Mouse (Mus musculus) Muller cell, postnatal 12 days (primary cell): ENCODE measurements around the gene Slc22a15.

Experiments used
- DNase-seq: peaks from one replicate; pipeline ENCODE4 v3.0.0-alpha.2; 2015; ENCODE audit errors: inconsistent ontology term

Slc22a15 gene

DNA sequence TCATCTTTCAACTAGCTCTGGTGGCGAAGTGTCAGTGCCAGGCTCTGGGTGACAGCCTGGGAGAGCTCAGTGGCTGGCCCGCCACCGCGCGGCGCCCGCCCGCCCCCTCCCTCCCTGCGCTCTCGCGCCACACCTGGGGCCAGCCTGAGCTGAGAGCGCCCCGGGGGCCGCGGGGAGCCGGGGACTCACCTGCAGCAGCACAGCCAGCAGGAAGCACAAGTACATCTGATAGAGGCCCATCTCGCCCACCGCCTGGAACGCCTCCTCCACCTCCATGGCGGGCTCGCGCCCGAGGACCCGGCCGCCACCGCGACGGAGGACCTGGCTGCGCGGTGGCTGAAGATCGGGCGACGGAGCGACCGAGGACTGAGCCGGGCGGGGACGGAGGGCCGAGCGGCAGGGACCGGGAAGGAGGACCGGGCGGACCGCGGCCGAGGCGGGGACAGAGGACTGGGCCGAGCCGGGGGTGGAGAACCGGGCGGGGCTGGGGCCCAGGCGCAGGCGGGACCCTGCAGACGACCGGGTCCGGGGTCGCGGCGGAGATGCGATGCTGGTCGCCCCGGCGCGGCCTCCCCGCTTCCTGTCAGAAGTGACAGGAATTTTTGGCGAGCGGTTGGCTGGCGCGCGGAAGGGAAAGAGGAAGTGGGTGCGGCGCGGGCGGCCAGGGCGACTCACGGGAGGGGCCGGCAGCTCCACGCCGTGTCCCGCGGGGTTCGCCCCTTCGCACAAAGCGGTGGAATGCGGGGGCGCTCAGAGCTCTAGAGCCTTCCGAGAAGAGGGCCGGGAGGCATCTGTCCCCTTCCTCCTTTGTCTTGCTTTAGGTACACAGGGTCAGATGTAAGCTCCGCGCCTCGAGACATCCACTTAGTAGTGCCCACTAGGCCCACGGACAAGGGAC lies at the start of gene Slc22a15:
TSS of gene Slc22a15 (minus strand) at position 611 of the 898 bp plus-strand sequence.
- peak; percentile 83 for DNase-seq

DNA sequence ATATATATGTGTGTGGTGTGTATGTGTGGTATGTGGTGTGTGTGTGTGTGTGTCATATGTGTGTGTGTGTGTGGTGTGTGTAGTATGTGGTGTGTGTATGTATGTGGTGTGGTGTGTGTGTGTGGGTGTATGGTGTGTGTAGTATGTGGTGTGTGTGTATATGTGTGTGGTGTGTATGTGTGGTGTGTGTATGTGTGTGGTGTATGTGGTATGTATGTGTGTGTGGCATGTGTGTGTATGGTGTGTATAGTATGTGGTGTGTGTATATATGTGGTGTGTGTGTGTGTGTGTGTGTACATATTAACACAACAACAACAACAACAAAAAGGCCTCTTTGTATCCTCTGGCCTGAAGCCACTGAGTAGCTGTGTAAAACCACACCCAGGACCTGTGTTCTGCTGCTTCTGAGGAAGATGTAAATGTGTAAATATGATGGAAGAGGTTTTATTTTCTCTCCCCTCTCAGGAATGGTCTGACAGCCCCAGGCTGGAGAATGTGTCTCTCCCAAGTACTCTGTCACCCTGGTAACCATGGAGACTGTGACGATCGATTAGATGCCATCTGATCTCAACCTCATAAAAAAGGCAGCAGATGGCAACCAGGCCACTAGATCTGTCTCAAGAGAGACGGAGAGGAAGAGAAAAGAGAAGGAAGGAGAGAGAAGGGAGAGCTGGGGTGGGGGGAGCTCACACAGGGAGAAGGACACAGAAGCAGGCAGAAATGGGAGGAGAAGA lies 42.7 kb upstream of the Slc22a15 start:
- DNase-seq = no peak

DNA sequence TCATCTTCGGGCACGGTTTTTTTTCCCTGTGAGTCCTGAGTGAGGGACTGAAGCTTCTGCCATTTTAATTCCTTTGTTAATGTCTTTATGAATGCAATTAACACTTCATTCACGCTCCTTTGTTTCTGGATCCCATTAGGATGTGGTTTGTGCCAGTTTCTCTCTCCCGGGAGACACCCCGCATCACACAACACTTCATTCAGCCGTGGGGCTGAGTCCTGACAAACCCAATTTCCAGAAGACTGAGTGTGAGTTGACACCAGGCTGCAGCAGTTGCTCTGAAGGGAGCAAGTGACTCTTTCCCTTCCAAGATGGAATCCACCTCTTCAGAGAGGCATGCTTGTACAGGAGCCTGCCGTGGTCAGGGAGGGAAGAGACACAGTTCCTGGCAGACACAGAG lies 40.1 kb upstream of the Slc22a15 start:
- DNase-seq = peak; percentile 24

DNA sequence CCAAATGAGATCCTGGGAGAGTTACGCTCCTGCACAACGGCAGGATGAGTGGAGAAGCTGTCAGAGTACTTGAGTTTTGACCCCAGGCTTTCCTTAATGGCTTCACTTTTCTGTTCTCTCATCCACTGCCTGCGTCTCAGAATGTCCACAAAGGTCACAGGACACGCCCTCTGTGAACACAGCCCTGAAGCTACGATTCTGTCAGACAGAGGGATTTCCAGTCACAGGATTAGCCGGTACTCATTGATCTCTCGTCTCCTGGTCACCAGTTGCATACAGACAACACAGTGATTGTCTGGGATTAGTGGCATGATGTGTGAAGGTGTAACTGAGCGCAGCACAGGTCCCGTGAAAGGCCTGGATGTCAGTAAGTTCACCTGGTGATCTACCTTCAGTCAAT lies 39.2 kb upstream of the Slc22a15 start:
- no peak for DNase-seq

DNA sequence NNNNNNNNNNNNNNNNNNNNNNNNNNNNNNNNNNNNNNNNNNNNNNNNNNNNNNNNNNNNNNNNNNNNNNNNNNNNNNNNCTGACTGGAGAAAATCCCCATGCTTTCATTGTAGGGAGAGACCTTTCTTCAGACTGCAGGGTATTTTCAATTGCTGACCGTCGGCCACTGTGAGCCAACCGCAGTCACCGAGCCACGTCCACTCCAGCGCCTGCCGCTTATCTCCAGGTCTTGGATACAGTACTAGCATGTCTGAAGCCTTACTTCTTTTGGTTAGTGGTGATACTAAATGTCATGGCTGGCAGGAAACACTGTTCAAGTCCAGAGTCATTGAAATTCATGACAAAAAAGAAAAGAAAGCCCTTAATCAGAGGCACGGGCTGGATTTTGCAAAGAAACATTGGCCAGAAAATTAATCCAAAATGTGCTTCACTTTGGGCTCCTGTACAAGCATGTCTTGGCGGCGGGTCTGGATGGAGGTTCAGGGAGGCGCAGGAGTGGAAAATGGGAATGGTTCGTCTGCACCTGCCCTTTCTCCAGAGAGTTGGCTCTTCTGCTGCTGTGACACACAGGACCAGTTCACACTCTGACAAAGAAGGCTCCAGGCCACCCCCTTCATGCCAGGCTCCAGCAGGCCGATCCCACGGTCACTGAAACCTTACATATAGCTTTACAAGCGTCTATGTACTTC lies 37.0 kb upstream of the Slc22a15 start:
- no peak for DNase-seq

DNA sequence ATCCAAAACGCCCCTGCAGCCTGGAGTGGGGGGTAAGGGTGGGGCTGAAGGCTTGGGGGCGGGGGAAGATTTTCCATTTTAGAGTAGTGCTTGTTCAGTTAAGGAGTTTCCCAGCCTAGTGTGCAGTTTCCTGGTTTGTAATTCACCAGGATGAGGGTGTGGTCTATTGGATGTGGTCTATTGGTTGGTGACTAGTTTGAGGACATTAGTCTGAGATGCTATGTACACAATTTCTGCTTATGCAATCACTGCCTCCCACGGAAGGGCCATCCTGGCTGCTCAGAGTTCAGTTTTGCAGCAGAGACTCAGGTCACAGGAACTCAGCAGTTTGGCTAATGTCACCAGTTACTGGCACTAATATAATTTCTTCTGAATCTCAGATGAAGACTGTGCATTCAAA lies 33.8 kb upstream of the Slc22a15 start:
- no peak for DNase-seq

DNA sequence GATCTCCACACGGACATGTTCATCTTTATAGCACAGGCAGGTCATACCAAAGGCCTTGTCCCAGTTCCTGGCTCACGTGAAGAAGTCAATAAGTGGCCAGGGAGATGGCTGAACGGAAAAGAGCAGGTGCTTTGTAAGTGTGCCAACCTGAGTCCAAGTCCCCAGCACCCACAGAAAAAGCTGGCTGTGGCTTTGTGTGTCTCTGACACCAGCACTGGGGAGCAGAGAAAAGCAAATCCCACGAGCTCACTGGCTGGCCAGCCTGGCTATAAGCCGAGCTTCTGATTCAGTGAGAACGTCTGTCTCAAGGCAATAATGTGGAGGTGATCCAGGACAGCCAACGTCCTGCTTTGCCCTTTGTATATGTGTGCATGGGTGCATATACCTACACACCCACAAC lies 29.3 kb upstream of the Slc22a15 start:
- no peak for DNase-seq

DNA sequence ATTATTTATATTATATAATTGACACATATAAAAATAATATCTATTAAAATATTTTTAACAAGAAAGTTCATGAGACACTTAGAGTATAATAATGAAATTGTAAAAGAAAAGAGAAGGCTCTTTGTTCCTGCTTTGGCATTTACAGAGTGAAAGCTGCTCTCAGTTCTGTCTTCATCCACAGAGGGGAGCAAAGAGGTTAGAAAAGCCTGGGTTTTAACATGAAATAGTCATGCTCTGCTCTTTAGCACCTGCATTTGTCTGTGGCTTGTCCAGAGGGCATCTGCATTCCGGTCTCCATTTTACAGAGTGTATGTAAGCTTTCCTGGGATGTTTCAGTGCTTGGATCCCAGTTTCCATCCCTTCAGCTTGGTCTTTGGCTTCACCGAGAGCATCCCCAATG lies 28.3 kb upstream of the Slc22a15 start:
- no peak for DNase-seq

DNA sequence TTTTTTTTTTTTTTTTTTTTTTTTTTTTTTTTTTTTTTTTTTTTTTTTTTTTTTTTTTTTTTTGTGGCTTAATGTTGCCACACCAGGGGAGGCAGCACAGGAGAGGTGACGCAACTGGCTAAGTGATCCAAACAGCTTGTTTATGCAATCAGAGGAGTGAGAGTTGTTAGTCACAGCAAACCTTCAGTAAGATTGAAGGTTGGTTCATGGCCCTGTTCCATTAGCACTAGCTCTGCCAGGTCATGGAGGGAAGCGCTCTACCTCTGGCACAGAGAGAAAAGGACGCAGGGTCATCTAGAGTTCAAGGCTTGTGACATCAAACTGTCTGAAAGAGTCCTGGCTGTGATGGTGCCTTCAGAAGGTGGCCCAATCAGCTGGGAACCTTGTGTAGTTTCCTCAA lies 24.3 kb upstream of the Slc22a15 start:
- DNase-seq = peak; percentile 68

DNA sequence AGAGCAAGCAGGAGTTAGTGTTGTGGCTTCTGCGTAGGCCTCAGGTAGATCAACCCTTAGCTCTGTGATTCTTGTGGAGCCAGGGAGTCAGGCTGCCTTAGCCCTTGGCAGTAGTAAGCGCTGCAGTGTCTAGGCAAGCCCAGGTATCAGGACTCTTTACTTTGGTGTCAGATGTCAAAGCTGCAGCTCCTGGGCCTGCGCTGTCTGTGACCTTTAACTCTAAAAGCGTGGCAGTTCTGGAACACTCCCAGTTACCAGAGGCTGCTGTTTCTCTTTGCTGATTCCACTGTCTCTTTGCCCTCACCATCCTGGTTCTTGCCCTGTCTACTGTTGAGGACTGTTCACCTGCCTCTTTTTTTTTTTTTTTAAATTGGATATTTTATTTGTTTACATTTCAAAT lies 23.0 kb upstream of the Slc22a15 start:
- DNase-seq = no peak

DNA sequence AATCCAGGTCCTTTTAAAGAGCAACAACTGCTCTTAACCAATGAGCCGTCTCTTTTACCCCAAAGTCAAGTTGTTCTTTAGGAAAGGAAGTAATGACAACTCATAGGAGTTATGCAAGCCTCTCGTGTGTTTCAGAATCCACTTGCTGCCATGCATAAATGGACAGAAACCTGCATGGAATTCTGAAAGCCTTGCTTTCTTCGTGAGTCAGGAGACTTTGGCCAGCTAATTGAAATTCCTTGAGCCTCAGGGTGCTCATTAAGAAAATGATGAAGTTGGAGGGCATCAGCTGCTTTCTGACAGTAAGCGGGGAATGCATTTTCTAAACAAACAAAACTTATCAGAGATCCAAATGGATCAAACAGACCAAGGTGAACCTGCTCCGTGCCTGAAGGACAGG lies 21.0 kb upstream of the Slc22a15 start:
- peak; percentile 72 for DNase-seq

DNA sequence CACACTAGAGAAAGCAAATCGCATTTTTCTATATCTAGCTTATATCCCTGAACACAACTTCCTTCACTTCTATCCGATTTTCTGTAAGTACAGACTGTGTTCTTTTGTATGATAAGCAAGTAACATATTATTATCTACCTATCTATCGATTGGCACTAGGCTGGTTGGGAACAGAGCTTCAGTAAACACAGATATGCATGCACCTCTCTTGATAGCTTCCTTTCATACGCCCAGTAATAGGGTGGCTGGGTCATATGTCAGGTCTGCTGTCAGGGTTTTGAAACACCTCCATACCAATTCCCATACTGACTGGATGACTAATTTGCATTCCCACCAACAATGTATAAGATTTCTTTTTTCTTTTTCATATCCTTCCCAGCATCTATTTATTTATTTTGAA lies 16.2 kb upstream of the Slc22a15 start:
- no peak for DNase-seq

DNA sequence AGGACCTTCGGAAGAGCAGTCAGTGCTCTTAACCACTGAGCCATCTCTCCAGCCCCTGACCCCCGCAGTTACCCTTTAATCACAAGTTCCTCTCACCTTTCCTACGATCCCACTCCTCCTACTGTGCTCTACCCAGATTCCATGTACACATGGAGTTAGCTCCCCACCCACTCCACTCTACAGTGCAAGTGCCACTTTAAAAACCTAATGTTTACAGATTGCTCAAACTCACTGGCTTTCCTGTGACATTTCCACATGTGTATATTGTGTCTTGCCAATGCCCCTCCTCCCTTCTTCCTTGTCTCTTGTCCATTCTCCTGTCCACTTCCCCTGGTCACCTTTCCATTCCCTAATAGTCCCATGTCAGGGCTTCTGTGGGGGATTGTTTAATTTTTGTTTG lies 15.6 kb upstream of the Slc22a15 start:
- DNase-seq = no peak

DNA sequence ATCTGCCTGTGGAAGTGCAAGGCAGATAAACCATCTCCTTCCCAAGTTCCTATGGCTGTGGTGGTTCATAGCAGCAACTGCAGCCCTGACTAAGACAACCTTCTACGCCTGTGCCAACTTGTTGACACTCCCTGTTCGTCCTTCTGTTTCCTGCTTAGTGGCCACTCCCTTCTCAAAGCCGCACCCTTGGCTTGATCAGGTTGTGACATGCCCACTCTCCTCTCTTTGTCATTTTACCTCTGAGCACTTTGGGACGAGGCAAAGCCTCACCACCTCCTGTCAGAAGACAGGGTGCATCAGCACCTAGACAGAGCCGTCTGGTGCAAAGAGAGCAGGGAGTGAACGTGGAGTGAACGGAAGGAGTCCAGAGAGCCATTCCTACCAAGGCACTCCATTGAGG lies 14.9 kb upstream of the Slc22a15 start:
- no peak for DNase-seq

DNA sequence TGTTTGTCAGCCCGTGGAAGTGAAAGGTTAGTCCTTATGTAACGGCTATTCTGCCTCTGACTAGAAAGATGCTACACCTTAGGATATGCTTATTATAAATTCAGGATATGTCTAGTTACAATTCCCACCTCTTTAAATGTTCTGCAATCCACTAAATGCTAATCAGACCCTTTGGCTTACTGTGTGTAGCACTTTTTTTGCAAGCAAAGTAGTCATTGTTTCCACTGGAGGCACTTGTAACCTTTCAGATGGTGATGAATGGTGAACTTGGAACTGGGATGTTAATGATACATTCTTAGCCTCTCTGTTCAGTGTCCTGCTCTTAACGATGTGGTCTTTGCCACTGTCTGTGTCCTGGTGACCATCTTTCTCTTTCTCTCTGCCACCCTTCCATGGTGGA lies 12.1 kb upstream of the Slc22a15 start:
- DNase-seq = peak; percentile 19

DNA sequence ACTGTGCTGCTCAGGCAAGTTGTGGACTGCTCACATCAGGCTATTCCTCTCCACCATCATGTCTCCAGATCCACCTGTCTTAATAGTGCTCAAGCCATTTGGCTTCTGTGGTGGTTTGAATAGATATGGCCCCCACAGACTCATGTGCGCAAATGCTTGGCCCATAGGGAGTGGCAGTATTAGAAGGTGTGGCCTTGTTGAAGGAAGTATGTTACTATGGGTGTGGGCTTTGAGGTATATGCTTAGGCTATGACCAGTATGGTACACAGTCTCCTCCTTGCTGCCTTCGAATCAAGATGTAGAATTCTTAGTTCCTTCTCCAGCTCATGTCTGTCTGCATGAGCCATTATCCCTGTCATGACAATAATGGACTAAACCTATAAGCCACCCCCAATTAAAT lies 9.6 kb upstream of the Slc22a15 start:
- DNase-seq = no peak

DNA sequence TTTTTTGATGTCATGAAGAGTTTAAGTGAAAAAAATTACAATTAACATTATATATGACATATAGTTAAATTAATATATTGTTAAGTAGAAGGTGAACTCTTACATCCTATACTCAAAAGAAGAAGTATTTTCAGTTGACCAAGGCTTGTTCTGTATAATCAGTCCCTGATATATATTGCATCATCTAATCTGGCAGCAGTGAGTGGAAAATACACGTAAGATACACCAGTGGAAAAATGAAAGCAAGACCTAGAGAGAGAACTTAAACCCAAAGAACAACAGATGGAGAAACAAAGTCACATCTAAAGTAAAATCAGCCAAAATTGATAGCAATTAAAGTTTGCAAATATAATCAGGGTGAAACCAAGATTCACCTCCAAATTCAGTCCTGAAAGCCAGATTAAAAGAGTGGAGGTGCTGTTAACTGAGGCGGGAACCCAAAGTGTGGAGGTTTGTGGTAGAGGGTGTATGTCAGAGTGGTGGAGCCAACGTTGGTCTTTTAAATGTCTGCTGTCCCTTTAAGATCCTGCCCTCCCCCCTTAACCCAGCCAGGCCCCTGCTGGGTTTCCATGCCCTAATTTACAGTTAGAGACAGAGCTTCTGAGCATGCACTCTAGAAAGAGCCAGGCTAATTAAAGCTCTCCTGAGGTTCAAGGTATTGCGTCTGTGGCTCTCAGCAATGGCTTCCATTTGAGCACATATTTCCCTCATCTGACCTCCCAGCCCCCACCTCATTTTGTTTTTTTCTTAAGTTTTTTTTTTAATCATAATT lies 5.0 kb upstream of the Slc22a15 start:
- peak; percentile 12 for DNase-seq

DNA sequence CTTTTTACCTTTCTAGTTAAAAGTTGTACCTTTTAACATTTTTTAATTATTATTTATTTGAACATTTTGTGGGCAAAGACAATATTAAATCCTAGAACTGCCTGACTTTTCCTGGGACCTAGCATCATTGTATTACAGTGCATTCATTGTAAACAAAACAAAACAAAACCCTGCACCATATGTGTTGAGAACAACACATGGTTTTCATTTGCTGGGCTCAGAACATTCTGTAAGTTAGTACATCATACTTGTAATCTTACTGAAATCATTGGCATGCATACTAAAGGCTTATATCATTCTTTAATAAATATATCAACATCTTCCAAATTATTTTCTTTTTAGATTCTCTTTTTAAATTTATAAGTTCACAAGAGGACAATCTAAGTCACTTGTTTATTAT lies 2.4 kb upstream of the Slc22a15 start:
- DNase-seq = no peak

DNA sequence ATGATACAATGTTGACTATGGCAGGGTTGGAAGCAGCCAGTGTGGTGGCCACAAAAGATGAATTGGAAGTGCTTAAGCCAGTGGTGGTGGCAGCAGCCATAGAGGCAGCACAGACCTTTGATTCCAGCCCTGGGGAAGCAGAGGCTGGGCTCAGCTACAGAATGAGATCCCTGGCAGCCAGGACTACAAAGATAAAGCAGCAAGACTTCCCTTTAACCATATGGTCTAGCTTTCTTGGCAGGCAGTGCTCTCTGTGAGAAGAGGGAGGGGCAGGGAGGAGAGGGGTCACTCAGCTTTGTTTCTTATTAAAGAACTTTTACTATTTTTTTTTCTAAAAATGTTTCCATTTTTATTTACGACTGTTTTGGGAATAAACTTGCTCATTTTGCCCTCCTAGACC lies 1.4 kb upstream of the Slc22a15 start:
- no peak for DNase-seq

DNA sequence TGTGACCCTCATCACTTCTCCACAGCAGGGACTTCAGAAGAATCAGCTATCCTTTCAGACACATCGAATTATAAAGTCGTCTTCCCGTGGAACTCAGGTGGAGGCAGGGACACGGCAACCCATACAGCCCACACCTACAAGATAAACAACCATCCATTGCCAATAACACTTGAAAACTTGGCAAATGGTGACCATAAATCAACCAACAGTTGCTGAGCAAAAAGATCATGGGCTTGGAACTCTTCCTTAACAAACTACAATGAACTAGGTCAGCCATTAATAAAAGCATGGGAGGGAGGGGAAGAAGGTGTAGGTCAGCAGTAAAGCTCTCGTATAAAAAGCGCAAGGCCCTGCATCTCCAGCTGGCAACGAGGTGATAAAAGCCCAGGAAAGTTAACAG lies 1.9 kb downstream of the Slc22a15 start:
- no peak for DNase-seq

DNA sequence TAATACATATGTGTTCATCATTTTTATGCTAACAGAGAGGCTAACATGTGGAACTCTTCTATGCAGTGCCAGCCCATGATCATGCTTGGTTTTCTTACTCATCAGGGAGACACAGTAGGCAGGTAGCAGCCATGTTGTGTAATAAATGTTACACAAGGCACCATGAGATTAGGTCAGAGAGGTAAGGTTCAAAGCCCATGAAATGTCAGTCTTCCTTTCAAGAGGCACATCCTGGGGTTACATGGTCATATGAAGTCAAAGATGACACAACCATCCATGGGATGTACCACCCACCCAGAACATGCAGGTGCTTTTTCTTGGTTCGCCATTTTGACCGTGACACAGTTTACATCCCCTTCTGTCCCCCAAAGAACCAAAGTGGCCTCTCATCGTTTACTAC lies 5.7 kb downstream of the Slc22a15 start:
- no peak for DNase-seq

DNA sequence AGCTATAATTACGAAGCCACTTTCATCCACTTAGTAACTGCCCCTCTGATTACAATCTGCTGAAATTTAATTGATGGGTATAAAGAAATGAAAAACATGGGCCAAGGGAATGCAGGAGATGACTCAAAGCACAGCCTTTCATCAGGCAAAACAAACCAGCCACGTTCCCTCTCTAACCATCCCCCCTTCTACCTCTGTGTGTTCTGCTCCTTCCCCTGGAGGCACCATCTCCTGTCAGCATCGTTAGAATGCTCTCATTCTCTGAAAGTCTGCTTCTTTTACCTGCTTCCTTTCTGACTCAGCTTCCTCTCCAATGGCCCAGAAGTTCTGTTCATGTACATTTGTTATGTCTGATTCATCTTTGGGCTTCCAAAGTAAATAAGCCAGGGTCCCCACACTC lies 6.6 kb downstream of the Slc22a15 start:
- DNase-seq = peak; percentile 68
